Mouse (Mus musculus) c-Kit-positive CD71-positive TER-119-positive erythroid progenitor cells, embryonic 14.5 days (primary cell): ENCODE results near the gene Spred2.
"Not testable (repeated sequence)": the region's sequence is repeated elsewhere in the genome, so short reads cannot be mapped to it uniquely, and the experiment has no call there.

Source experiments
- DNase-seq: peaks from one replicate; pipeline ENCODE4 v3.0.0-alpha.2; 2013; ENCODE audit warnings: low spot score

Gene Spred2

GRCm38 (mm10) chr11:20057429-20057828 lies 133.3 kb downstream of the Spred2 start:
- DNase-seq, result no peak

DNA sequence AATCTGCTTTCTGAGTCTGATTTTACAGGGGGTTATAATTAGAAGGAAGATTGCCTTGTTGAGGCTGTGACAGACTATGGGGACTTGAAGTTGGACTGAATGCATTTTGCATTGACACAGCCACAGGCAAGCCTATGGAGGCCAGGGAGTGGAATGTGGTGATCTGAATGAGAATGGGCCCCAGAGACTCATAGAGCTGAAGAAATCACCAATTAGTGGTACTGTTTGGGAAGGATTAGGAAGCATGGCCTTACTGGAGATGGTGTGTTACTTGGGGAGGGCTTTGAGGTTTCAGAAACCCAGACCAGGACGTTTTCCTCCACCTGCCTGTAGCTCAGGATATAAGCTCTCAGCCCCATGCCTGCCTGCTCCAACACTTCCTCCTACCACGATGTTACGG lies 135.6 kb downstream of the Spred2 start:
- no peak for DNase-seq

DNA sequence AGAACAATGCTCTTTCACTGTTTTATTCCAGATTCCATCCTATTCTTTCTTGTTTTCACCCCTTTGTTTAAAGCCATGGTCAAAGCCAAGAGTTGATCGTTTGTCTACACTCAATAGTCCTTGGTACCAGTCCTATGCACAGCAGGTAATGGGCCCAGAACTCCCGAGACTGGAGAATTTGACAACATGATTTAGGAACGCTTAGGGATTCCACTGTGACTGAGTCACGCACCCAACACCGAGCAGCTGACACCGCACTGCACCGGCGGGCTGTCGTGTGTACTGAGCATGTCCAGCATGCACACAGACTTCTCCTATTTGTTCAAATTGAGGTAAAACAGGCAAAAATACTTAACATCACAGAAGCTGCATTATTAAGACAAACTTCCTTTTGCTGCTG lies 138.6 kb downstream of the Spred2 start:
- DNase-seq, result not testable (repeated sequence)

DNA sequence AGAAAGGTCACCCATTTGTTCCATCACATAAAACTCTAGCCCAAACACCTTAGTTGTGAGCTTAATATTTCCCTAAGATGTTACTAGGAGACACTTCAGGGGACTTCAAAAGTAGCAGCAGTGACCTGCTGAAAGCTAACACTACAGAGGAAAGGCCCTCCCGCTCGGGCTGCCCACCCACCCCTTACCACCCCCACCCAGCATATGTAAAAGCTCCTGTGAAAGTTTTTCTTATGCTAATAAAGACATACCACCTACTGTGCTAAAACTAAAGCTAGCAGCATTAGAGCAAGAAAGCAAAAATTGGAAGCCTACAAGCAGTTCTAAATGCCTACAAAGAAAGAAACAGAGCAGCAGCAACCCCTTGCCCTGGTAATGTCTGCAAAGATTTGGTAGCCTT lies 139.9 kb downstream of the Spred2 start:
- not testable (repeated sequence) for DNase-seq

GRCm38 (mm10) chr11:20064926-20065325 lies 140.8 kb downstream of the Spred2 start:
- no peak for DNase-seq

- no peak for DNase-seq
Observed at GRCm38 (mm10) chr11:20066106-20066505, 141.9 kb downstream of the Spred2 start.

GRCm38 (mm10) chr11:20067521-20067920 lies 143.3 kb downstream of the Spred2 start:
- no peak for DNase-seq

- no peak for DNase-seq
Observed at GRCm38 (mm10) chr11:20068346-20069004, 144.3 kb downstream of the Spred2 start.

GRCm38 (mm10) chr11:20072174-20072573 lies 148.0 kb downstream of the Spred2 start:
- DNase-seq, result no peak

DNA sequence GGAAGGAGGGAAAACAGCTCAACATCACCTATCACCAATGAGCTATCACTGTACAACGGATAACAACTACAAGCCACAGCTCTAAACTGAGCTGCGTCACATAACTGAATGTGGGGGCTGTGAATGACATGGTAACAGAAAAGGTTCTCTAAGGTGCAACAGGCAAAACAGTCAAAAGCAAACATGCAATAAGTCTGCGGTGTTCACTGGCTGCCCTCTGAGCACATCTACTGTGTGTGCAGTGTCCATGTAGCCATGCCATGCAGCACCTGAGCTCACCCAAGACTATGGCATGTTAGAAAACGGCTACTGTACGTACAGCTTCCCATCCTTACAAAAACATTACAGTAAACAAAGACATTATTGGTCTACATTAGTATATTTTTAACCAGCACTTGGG lies 148.7 kb downstream of the Spred2 start:
- DNase-seq, result no peak
